ENCODE assay signal across 9 mouse cellular contexts in genomic region chr5:33737903-33738321, GRCm38 (mm10). TPM values are rescaled to one million over a fixed set of nuclear protein-coding genes. Genes with fewer than 3 reads are reported as not detected.
DNase-seq lines count a peak whose midpoint lies in the region; TF ChIP-seq lines count a peak whose summit lies in the region.
"Had no signal": no experiment of that assay in that cellular context is flagged by ENCODE, and none has a peak within 500 bp of the region (broad histone marks: within the 10 kb centered on the region; RNA-seq: fewer than 3 reads in every experiment).

No protein-coding gene starts in this region.

- peak; percentile 36 for DNase-seq in CD4-positive helper T cell, adult 2 months (ENCODE audit: low read depth, low spot score)
- DNase-seq in adipocyte (ENCODE audit: low spot score), result peak; percentile 80
- DNase-seq in gastrocnemius, postnatal 4 days (ENCODE audit: low spot score in 2 of 2), result peak; percentile 51 to 69
- peak; percentile 80 for DNase-seq in kidney, postnatal 14 days
- DNase-seq in lung, adult 18-20 months, result peak; percentile 70 to 78
- peak; percentile 65 for DNase-seq in retina, postnatal 7 days (ENCODE audit: low read depth, low spot score)
- peak; percentile 56 for DNase-seq in yolk sac, embryonic 10.5 days (ENCODE audit: low spot score)

- no peak overlapping the region for H3K4me3 ChIP-seq in cortical plate, adult 2 months (ENCODE audit: insufficient read depth, low read length)
- H3K4me3 ChIP-seq: heart, embryonic 15.5 days had no signal

- peak; percentile 91 for TF ChIP-seq CTCF in cortical plate, adult 2 months (IDR thresholded peaks at IDR 0.05; ENCODE audit: extremely low read depth, insufficient read depth, low read length)

- no peaks in the 10 kb centered on the region for H3K4me1 ChIP-seq in cortical plate, adult 2 months (ENCODE audit: control insufficient read depth, insufficient read depth, low read length)

- H3K27ac ChIP-seq in cortical plate, adult 2 months (ENCODE audit: insufficient read depth, low read length), result no peak overlapping the region
- H3K27ac ChIP-seq: heart, embryonic 15.5 days had no signal

- TF ChIP-seq POLR2A in cortical plate, adult 2 months (IDR thresholded peaks at IDR 0.05; ENCODE audit: extremely low read depth, insufficient read depth, low read length), result no peak

RNA-seq across cellular contexts. Expression of gene Fgfr3, which starts 16.4 kb away (rescaled TPM):
- 150 and 169 TPM in 2 replicates for polyA plus RNA-seq in cortical plate, adult 2 months (2012; rRNA removed)
- total RNA-seq in gastrocnemius, postnatal 4 days (2021), result 1 to 10 TPM; 2.2 to 2.6 TPM

RNA-seq across cellular contexts. Expression of gene Letm1, which starts 44.7 kb away (rescaled TPM):
- 57.5 and 58.1 TPM in 2 replicates for polyA plus RNA-seq in cortical plate, adult 2 months (2012; rRNA removed)
- 10 to 100 TPM; 43.7 to 51.3 TPM for total RNA-seq in gastrocnemius, postnatal 4 days (2021)
